Mouse (Mus musculus) myocyte (in vitro differentiated cells): ENCODE data around the gene Ankrd13c.

ENCODE experiments used
- MAX ChIP-seq: IDR thresholded peaks from one replicate; pipeline ENCODE4 v1.6.1; 2011; ENCODE audit warnings: low read depth, mild to moderate bottlenecking, control low read depth
- MYOD1 ChIP-seq, 3 experiments: IDR thresholded peaks; one replicate each; pipeline ENCODE4 v1.6.1; 2011; ENCODE audit warnings: control low read depth in 2 of 3, low read depth in 2 of 3, mild to moderate bottlenecking in 2 of 3, moderate library complexity in 1 of 3; ENCODE audit not compliant: insufficient read length in 2 of 3, control insufficient read depth in 1 of 3
- MYOG ChIP-seq, 3 experiments: IDR thresholded peaks; one replicate each; pipeline ENCODE4 v1.6.1; 2011; ENCODE audit warnings: control low read depth in 2 of 3, low read depth in 2 of 3, mild to moderate bottlenecking in 2 of 3; ENCODE audit not compliant: insufficient read length in 2 of 3, control insufficient read depth in 1 of 3, insufficient read depth in 1 of 3
- POLR2A ChIP-seq: IDR thresholded peaks from one replicate; pipeline ENCODE4 v1.6.1; 2011; ENCODE audit warnings: low read depth, mild to moderate bottlenecking, control low read depth, moderate library complexity; ENCODE audit not compliant: insufficient read length
- POLR2AphosphoS2 ChIP-seq: IDR thresholded peaks from one replicate; pipeline ENCODE4 v1.6.1; 2011; ENCODE audit warnings: low read depth, control low read depth; ENCODE audit not compliant: insufficient read length
- REST ChIP-seq: IDR thresholded peaks from one replicate; pipeline ENCODE4 v1.6.1; 2011; ENCODE audit warnings: mild to moderate bottlenecking, control low read depth, moderate library complexity; ENCODE audit not compliant: insufficient read depth, insufficient read length
- SRF ChIP-seq: IDR thresholded peaks from one replicate; pipeline ENCODE4 v1.6.1; 2011; ENCODE audit warnings: low read depth; ENCODE audit not compliant: control insufficient read depth, insufficient read length
- TCF12 ChIP-seq: IDR thresholded peaks from one replicate; pipeline ENCODE4 v1.6.1; 2011; ENCODE audit warnings: mild to moderate bottlenecking, control low read depth; ENCODE audit not compliant: poor library complexity, insufficient read depth, severe bottlenecking
- USF1 ChIP-seq: IDR thresholded peaks from one replicate; pipeline ENCODE4 v1.6.1; 2011; ENCODE audit warnings: low read depth, mild to moderate bottlenecking, control low read depth, moderate library complexity

GRCm38 (mm10) chr3:157946843-157947358 lies at the start of gene Ankrd13c:
- TF ChIP-seq USF1 (no peak), POLR2A (peak; percentile 64), MYOG (IDR thresholded peaks at IDR 0.05; ENCODE audit: control insufficient read depth in 1 of 3, insufficient read depth in 1 of 3, insufficient read length in 2 of 3, low read depth in 2 of 3) (peak in 1 of 3 experiments; percentile 2), REST (no peak), MAX (no peak), SRF (no peak), POLR2AphosphoS2 (peak; percentile 69), TCF12 (no peak), MYOD1 (IDR thresholded peaks at IDR 0.05; ENCODE audit: control insufficient read depth in 1 of 3, insufficient read length in 2 of 3, low read depth in 2 of 3) (no peak)
